Mouse (Mus musculus): ENCODE data around the gene Gng7.

DNA sequence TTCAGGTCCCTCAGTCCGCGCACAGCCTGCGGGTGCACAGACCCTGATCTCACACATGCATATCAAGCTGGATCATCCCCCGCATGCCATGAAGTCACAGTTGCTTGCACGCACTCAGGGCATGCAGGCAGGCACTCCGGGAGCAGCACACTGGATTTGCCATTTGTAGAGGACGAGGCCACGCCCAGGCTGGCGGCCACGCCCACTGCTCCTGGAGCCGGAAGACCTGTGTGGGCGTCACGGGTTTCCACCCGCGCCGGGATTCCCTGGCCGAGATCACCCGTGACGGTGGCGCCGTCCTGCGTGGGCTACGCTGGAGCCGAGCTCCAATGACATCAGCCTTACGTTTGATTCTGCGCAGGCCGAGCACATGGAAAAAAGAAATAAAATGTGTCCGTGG lies 75.1 kb downstream of the Gng7 start:
- TF ChIP-seq POLR2A (IDR thresholded peaks at IDR 0.05; ENCODE audit: extremely low read depth, insufficient read depth, low read length) = no peak
- no peak for TF ChIP-seq CTCF (IDR thresholded peaks at IDR 0.05; ENCODE audit: extremely low read depth, insufficient read depth, low read length)

Measured in cortical plate, adult 2 months (tissue).